In the genomic region with DNA sequence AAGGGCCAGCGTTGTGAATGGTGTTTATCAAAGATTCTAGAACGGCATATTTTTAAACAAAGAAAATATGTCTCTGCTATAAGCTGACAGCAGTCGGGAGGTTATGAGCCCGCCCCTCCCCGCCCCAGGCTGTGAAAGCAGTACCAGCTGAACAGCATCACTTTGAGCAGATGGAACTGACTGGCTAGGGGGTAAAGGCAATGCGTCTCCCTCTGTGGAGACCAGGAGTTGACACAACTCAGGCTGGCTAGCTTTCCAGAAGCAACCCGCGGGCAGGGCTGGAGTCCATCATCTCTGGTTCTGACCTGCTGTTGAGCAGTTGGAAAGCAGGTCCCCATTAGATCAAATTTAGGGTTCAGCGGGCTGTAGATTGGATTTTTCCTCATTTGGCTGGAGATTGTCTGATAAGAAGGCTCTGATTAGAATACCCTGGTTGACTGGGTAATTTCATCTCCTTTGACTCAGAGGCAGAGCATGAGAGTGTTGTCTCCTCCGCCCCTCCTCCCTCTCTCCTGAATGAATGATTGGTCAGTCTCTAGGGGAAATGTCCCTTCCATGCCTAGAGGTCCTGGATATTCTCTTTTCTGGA, we compare ENCODE assay signal across 10 mouse cellular contexts.
DNase-seq lines count a peak whose midpoint lies in the region; ATAC-seq lines count a peak whose summit lies in the region.
"Had no signal": no experiment of that assay in that cellular context is flagged by ENCODE, and none has a peak within 500 bp of the region (broad histone marks: within the 10 kb centered on the region; RNA-seq: fewer than 3 reads in every experiment).

No protein-coding gene starts in this region.

- H3K4me2 ChIP-seq in kidney, embryonic 16.5 days (replicated peaks; ENCODE audit: low read depth, low read length): no peak overlapping the region
- no peak overlapping the region for H3K4me2 ChIP-seq in embryonic facial prominence, embryonic 12.5 days (replicated peaks)
- no peak overlapping the region for H3K4me2 ChIP-seq in midbrain, embryonic 14.5 days (ENCODE audit: low read length)
- H3K4me2 ChIP-seq: heart, embryonic 15.5 days had no signal

- no peak for DNase-seq in kidney, adult 9 months
- DNase-seq in cerebellum, adult 11-12 months: peak; percentile 63
- peak; percentile 56 for DNase-seq in midbrain, embryonic 14.5 days
- no peak for DNase-seq in heart, adult 8-10 months (ENCODE audit: low spot score)
- DNase-seq in right cerebral cortex, postnatal 14 days: no peak
- DNase-seq in left cerebral cortex, postnatal 10 days (ENCODE audit: extremely low spot score in 1 of 2, low spot score in 2 of 2): no peak
- DNase-seq: lung, adult 18-20 months had no signal

- peaks cover 3% of the 10 kb centered on the region; the same call in 1 of the 2 replicates for H3K36me3 ChIP-seq in kidney, embryonic 16.5 days (ENCODE audit: insufficient read depth, low read length)
- H3K36me3 ChIP-seq in embryonic facial prominence, embryonic 12.5 days: no peaks in the 10 kb centered on the region
- H3K36me3 ChIP-seq in midbrain, embryonic 14.5 days (ENCODE audit: control insufficient read depth, insufficient read depth, low read length): no peaks in the 10 kb centered on the region
- H3K36me3 ChIP-seq: heart, embryonic 15.5 days had no signal

- ATAC-seq in kidney, embryonic 16.5 days (ENCODE audit: low FRiP score, low TSS enrichment): peak; percentile 62
- ATAC-seq in embryonic facial prominence, embryonic 12.5 days (ENCODE audit: insufficient number of reproducible peaks, insufficient read depth, low FRiP score, low TSS enrichment): peak; percentile 50; the same call in 1 of the 2 replicates
- peak; percentile 56; the same call in 1 of the 2 replicates for ATAC-seq in midbrain, embryonic 14.5 days (ENCODE audit: low FRiP score, low TSS enrichment)

- no peaks in the 10 kb centered on the region for H3K27me3 ChIP-seq in kidney, embryonic 16.5 days (ENCODE audit: insufficient read depth, low read length)
- H3K27me3 ChIP-seq in embryonic facial prominence, embryonic 12.5 days: no peaks in the 10 kb centered on the region
- no peaks in the 10 kb centered on the region for H3K27me3 ChIP-seq in midbrain, embryonic 14.5 days (ENCODE audit: control insufficient read depth, insufficient read depth, low read length)
- H3K27me3 ChIP-seq: heart, embryonic 15.5 days had no signal

- no peaks in the 10 kb centered on the region; the same call in 1 of the 2 replicates for H3K9me3 ChIP-seq in kidney, embryonic 16.5 days (ENCODE audit: low read length)
- H3K9me3 ChIP-seq in embryonic facial prominence, embryonic 12.5 days: no peaks in the 10 kb centered on the region
- H3K9me3 ChIP-seq in midbrain, embryonic 14.5 days (ENCODE audit: control insufficient read depth, low read length): no peaks in the 10 kb centered on the region
- H3K9me3 ChIP-seq: heart, embryonic 15.5 days had no signal

- WGBS in kidney, embryonic 16.5 days: 56% methylated on average over 10 of the region's 10 CpGs
- 50% methylated on average over 10 of the region's 10 CpGs for WGBS in embryonic facial prominence, embryonic 12.5 days
- 49% methylated on average over 10 of the region's 10 CpGs for WGBS in midbrain, embryonic 14.5 days

- intact Hi-C loops in left cerebral cortex, postnatal 10 days (cut with DNase I): no loop called here

- 0 out of 2 replicates have a peak, but pooled peaks cover 17% of the 10 kb centered on the region for H3K4me1 ChIP-seq in kidney, embryonic 16.5 days (ENCODE audit: insufficient read depth, low read length)
- H3K4me1 ChIP-seq in embryonic facial prominence, embryonic 12.5 days: peaks cover 26% of the 10 kb centered on the region; the same call in 1 of the 2 replicates
- H3K4me1 ChIP-seq in midbrain, embryonic 14.5 days (ENCODE audit: control insufficient read depth, insufficient read depth, low read length): peaks cover 31% of the 10 kb centered on the region; the same call in 1 of the 2 replicates
- H3K4me1 ChIP-seq: heart, embryonic 15.5 days had no signal

- H3K4me3 ChIP-seq in kidney, embryonic 16.5 days (ENCODE audit: low read length): no peak overlapping the region
- no peak overlapping the region for H3K4me3 ChIP-seq in embryonic facial prominence, embryonic 12.5 days
- H3K4me3 ChIP-seq in midbrain, embryonic 14.5 days (replicated peaks; ENCODE audit: low read depth, low read length): no peak overlapping the region
- H3K4me3 ChIP-seq: heart, embryonic 15.5 days had no signal

- H3K27ac ChIP-seq in kidney, embryonic 16.5 days (ENCODE audit: low read length): no peak overlapping the region
- no peak overlapping the region for H3K27ac ChIP-seq in embryonic facial prominence, embryonic 12.5 days
- no peak overlapping the region for H3K27ac ChIP-seq in midbrain, embryonic 14.5 days (replicated peaks; ENCODE audit: low read depth, low read length)
- H3K27ac ChIP-seq: heart, embryonic 15.5 days had no signal

- no peak overlapping the region for H3K9ac ChIP-seq in kidney, embryonic 16.5 days (replicated peaks; ENCODE audit: low read length)
- no peak overlapping the region for H3K9ac ChIP-seq in embryonic facial prominence, embryonic 12.5 days
- H3K9ac ChIP-seq in midbrain, embryonic 14.5 days (replicated peaks; ENCODE audit: low read length): no peak overlapping the region
- H3K9ac ChIP-seq: heart, embryonic 15.5 days had no signal

Comparison
In these comparisons a context has a peak if more than half of its experiments do, and no peak if none do; other contexts are left out.
1. DNase-seq: peak in cerebellum, adult 11-12 months (single experiment) and midbrain, embryonic 14.5 days (single experiment); none in kidney, adult 9 months (single experiment), heart, adult 8-10 months (single experiment), right cerebral cortex, postnatal 14 days (single experiment) and left cerebral cortex, postnatal 10 days (0 of 2).
2. Peak in every context shown above with its lines, with median percentiles within 50 percentile points of each other: ATAC-seq.